Mouse (Mus musculus): ENCODE measurements around the gene Irgm1. TPM values are rescaled to one million over a fixed set of nuclear protein-coding genes. Genes with fewer than 3 reads are reported as not detected.

The Irgm1 gene
- polyA plus RNA-seq, 1 experiment = 9.1 TPM

DNA sequence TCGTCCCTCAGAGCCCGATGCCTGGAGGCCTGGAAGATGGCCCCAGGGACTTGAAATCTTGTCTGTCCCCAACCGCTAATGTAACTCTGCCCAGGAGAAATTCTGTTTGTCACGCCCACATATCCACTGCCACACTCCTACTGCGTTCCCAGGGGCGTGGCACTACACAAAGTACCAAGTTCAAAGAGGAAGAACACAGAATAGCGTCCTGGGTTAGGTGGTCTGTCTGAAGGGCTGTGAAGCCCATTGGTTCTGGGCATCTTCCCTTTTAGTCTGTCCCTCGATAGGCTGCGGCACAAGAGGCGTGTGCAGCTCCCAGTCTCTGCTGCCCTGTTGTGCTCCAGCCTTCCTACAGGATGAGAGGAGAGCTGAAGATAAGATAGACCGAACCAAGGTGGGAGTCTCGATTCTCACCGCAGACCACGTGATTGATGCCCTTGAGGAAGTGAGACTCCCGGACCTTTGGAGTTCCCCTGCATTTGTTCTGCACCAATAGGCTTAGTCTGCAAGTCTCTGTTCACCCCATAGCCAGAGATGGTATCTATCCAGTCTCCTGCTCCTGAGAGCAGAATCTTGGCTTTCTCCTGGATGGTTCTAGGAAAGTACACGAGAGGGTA lies 33.2 kb downstream of the Irgm1 start:
- Histone ChIP-seq H3K79me3 (ENCODE audit: low read depth) (no peaks in the 10 kb centered on the region), H3K79me2 (ENCODE audit: control insufficient read depth, insufficient read depth) (no peaks in the 10 kb centered on the region), H3K4me3 (ENCODE audit: insufficient read depth, poor library complexity, severe bottlenecking) (peak overlapping the region; percentile 56), H3K36me3 (ENCODE audit: control insufficient read depth, insufficient read depth) (no peaks in the 10 kb centered on the region), H3K27me3 (ENCODE audit: control insufficient read depth, insufficient read depth, insufficient read length) (no peaks in the 10 kb centered on the region), H3ac (ENCODE audit: control insufficient read depth, insufficient read length, low read depth) (peak overlapping the region; percentile 36)
- TF ChIP-seq MYOD1 (IDR thresholded peaks at IDR 0.05; ENCODE audit: control insufficient read depth, insufficient read length, low read depth) = no peak
- TF ChIP-seq CEBPB (IDR thresholded peaks at IDR 0.05; ENCODE audit: low read depth) = no peak
- TF ChIP-seq CTCF (IDR thresholded peaks at IDR 0.05; ENCODE audit: control insufficient read depth, insufficient read depth, insufficient read length) = no peak
- TF ChIP-seq MAX (IDR thresholded peaks at IDR 0.05) = no peak
- no peak for TF ChIP-seq MYOG (IDR thresholded peaks at IDR 0.05; ENCODE audit: control insufficient read depth, extremely low read depth, insufficient read length)
- TF ChIP-seq USF1 (IDR thresholded peaks at IDR 0.05; ENCODE audit: low read depth) = peak; percentile 69

DNA sequence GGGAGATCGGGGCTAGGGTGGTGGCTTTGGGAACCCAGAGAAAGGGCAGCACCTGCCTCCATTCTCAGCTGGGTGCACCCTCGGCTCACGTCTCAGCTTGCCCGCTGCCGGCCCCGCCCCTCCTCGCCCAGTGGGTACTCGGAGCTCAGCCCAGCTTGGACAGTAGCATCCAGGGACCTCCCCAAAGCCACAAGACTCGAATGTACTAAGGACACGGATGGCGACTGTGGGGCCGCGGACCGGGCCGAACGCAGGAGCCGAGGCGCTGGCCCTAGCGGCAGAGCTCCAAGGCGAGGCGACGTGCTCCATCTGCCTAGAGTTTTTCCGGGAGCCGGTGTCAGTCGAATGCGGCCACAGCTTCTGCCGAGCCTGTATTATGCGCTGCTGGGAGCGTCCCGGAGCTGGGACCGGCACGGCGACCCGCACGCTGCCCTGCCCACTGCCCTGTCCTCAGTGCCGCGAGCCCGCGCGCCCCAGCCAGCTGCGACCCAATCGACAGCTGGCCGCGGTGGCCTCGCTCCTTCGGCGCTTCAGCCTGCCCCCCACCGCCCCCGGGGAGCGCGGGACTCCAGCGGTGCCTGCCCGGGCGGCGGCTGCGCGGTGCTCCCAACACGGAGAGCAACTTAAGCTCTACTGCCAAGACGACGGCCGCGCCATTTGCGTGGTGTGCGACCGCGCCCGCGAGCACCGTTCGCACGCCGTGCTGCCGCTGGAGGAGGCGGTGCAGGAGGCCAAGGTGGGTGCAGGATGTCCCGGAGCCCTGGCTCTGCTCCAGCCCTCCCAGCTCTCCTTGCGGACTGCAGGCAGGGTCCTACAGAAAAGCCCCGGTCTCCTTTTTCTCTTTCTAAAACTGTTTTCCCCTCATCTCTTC lies 33.9 kb downstream of the Irgm1 start:
- Histone ChIP-seq H3K4me3 (ENCODE audit: insufficient read depth, poor library complexity, severe bottlenecking) (peak overlapping the region; percentile 56), H3K79me3 (ENCODE audit: low read depth) (no peaks in the 10 kb centered on the region), H3K79me2 (ENCODE audit: control insufficient read depth, insufficient read depth) (no peaks in the 10 kb centered on the region), H3K36me3 (ENCODE audit: control insufficient read depth, insufficient read depth) (no peaks in the 10 kb centered on the region), H3K27me3 (ENCODE audit: control insufficient read depth, insufficient read depth, insufficient read length) (no peaks in the 10 kb centered on the region), H3ac (ENCODE audit: control insufficient read depth, insufficient read length, low read depth) (peak overlapping the region; percentile 83)
- TF ChIP-seq USF1 (IDR thresholded peaks at IDR 0.05; ENCODE audit: low read depth) = no peak
- no peak for TF ChIP-seq CTCF (IDR thresholded peaks at IDR 0.05; ENCODE audit: control insufficient read depth, insufficient read depth, insufficient read length)
- no peak for TF ChIP-seq CEBPB (IDR thresholded peaks at IDR 0.05; ENCODE audit: low read depth)
- TF ChIP-seq MYOD1 (IDR thresholded peaks at IDR 0.05; ENCODE audit: control insufficient read depth, insufficient read length, low read depth) = no peak

DNA sequence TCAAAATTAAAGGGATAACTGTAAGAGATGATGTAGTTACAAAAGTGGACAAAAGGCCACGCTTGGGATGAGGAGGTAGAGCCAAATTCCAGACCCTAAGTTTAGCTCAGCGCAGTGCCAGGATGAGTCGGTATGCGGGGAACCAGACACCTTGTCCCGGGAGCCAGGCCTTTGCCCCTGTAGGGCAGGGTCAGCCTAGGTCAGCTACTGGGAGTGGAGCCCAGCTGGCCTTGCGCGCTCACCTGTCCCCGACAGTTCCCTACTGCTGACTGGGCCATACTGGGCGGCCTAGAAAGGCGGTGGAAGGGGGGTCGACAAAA lies 34.5 kb downstream of the Irgm1 start:
- Histone ChIP-seq H3K79me2 (ENCODE audit: control insufficient read depth, insufficient read depth) (no peaks in the 10 kb centered on the region), H3K27me3 (ENCODE audit: control insufficient read depth, insufficient read depth, insufficient read length) (no peaks in the 10 kb centered on the region), H3ac (ENCODE audit: control insufficient read depth, insufficient read length, low read depth) (peak overlapping the region; percentile 83), H3K79me3 (ENCODE audit: low read depth) (no peaks in the 10 kb centered on the region), H3K36me3 (ENCODE audit: control insufficient read depth, insufficient read depth) (no peaks in the 10 kb centered on the region), H3K4me3 (ENCODE audit: insufficient read depth, poor library complexity, severe bottlenecking) (peak overlapping the region; percentile 56)
- TF ChIP-seq FOSL1 (IDR thresholded peaks at IDR 0.05; ENCODE audit: insufficient read depth, low read length, poor library complexity, severe bottlenecking) = no peak
- no peak for TF ChIP-seq MAX (IDR thresholded peaks at IDR 0.05)
- no peak for TF ChIP-seq USF1 (IDR thresholded peaks at IDR 0.05; ENCODE audit: low read depth)
- TF ChIP-seq MYOG (IDR thresholded peaks at IDR 0.05; ENCODE audit: control insufficient read depth, extremely low read depth, insufficient read length) = no peak
- TF ChIP-seq MYOD1 (IDR thresholded peaks at IDR 0.05; ENCODE audit: control insufficient read depth, insufficient read length, low read depth) = no peak
- no peak for TF ChIP-seq CEBPB (IDR thresholded peaks at IDR 0.05; ENCODE audit: low read depth)
- no peak for TF ChIP-seq CTCF (IDR thresholded peaks at IDR 0.05; ENCODE audit: control insufficient read depth, insufficient read depth, insufficient read length)

DNA sequence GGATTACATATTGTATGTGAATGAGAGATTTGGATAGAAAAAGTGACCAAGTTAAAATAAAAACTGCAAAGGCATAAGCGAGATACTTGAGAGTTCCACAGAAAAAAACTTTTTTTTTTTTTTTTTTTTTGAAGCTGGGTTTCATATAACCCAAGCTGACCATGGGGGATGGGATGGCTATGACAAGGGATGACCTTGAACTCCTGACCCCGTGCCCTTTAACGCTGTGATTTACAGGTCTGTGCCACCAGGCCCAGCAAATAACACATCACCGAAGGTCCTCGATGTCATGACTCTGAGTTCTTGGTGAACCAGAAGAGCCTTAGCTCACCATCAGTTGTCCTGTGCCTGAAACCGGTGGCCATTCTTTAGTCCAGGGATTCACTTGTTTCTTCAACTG lies 35.6 kb downstream of the Irgm1 start:
- H3ac ChIP-seq (ENCODE audit: control insufficient read depth, insufficient read length, low read depth) = no peak overlapping the region
- H3K36me3 ChIP-seq (ENCODE audit: control insufficient read depth, insufficient read depth) = no peaks in the 10 kb centered on the region
- TF ChIP-seq FOSL1 (IDR thresholded peaks at IDR 0.05; ENCODE audit: insufficient read depth, low read length, poor library complexity, severe bottlenecking) (no peak), MYOG (IDR thresholded peaks at IDR 0.05; ENCODE audit: control insufficient read depth, extremely low read depth, insufficient read length) (no peak), CEBPB (IDR thresholded peaks at IDR 0.05; ENCODE audit: low read depth) (no peak), MYOD1 (IDR thresholded peaks at IDR 0.05; ENCODE audit: control insufficient read depth, insufficient read length, low read depth) (no peak), CTCF (IDR thresholded peaks at IDR 0.05; ENCODE audit: control insufficient read depth, insufficient read depth, insufficient read length) (no peak), MAX (IDR thresholded peaks at IDR 0.05) (no peak), USF1 (IDR thresholded peaks at IDR 0.05; ENCODE audit: low read depth) (no peak)
- H3K79me3 ChIP-seq (ENCODE audit: low read depth) = no peaks in the 10 kb centered on the region
- no peaks in the 10 kb centered on the region for H3K27me3 ChIP-seq (ENCODE audit: control insufficient read depth, insufficient read depth, insufficient read length)
- H3K79me2 ChIP-seq (ENCODE audit: control insufficient read depth, insufficient read depth) = no peaks in the 10 kb centered on the region
- no peak overlapping the region for H3K4me3 ChIP-seq (ENCODE audit: insufficient read depth, poor library complexity, severe bottlenecking)

DNA sequence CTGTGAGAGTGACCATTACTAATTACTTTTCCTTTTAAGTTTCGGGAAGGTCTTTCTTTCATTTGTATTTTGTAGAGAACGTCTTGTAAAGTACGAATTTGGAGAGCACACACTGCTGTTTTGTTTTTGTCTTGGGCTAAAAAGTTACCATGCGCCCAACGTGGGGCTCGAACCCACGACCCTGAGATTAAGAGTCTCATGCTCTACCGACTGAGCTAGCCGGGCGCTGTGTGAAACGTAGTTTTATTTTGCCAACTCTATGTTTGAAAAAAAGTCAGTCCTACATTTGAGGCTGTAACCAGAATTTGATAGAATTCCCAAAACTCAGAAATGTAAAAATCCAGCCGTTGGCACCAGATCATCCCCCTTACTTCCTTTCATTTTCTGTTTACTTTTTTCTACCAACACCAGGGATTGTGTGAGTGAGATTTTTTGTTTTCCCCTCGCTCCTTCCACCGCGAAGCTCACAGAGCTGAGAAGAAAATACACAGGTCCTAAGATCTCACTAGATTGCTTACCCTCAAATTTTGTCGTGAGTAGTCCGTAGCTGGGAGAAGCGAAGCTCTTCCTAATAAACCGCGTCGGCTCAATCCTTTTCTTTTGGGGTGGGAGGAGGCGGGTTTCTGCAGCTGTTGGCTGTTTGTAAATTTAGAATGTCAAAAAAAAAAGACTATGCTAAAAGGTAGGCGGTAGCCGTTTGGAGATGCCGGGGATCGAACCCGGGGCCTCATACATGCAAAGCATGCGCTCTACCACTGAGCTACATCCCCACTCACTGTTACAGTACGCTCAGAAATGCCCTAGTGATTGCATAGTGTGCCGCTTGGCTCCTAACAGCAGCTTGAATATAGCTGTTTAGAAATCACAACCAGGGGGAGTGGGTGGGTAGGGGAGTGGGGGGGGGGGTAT lies 37.5 kb downstream of the Irgm1 start:
- H3ac ChIP-seq (ENCODE audit: control insufficient read depth, insufficient read length, low read depth) = peak overlapping the region; percentile 54
- H3K79me2 ChIP-seq (ENCODE audit: control insufficient read depth, insufficient read depth) = no peaks in the 10 kb centered on the region
- H3K36me3 ChIP-seq (ENCODE audit: control insufficient read depth, insufficient read depth) = no peaks in the 10 kb centered on the region
- no peaks in the 10 kb centered on the region for H3K79me3 ChIP-seq (ENCODE audit: low read depth)
- H3K27me3 ChIP-seq (ENCODE audit: control insufficient read depth, insufficient read depth, insufficient read length) = no peaks in the 10 kb centered on the region
- TF ChIP-seq MYOD1 (IDR thresholded peaks at IDR 0.05; ENCODE audit: control insufficient read depth, insufficient read length, low read depth) = peak; percentile 49
- peak; percentile 48 for TF ChIP-seq CEBPB (IDR thresholded peaks at IDR 0.05; ENCODE audit: low read depth)
- peak; percentile 46 for TF ChIP-seq MAX (IDR thresholded peaks at IDR 0.05)
- no peak for TF ChIP-seq CTCF (IDR thresholded peaks at IDR 0.05; ENCODE audit: control insufficient read depth, insufficient read depth, insufficient read length)
- H3K4me3 ChIP-seq (ENCODE audit: insufficient read depth, poor library complexity, severe bottlenecking) = peak overlapping the region; percentile 54

All from C2C12 (cell line).